Mouse (Mus musculus) neutrophil, adult 5-6 weeks (primary cell): Measurements from ENCODE around the gene Lcn9. TPM values are rescaled to one million over a fixed set of nuclear protein-coding genes. Genes with fewer than 3 reads are reported as not detected.

Experiments used
- ATAC-seq: fragments of 151-379, 151-347 bp; 2 replicates; pipeline ENCODE4 v1.8.0; 2017; ENCODE audit warnings: mild to moderate bottlenecking, moderate TSS enrichment; ENCODE audit not compliant: insufficient number of reproducible peaks, poor library complexity, low FRiP score, severe bottlenecking; ENCODE audit errors: extremely low read depth
- total RNA-seq: library from RNA; stranded (forward); fragments of 200-1000 nt; gene quantifications from 2 replicates; pipeline ENCODE4 v1.2.3, GENCODE M21; 2017

Gene Lcn9
- total RNA-seq, 1 experiment from 2014 or later, result not detected

GRCm38 (mm10) chr2:25842758-25843157 is 19.8 kb downstream of the Lcn9 start:
- no peak for ATAC-seq

GRCm38 (mm10) chr2:25844097-25844496 is 21.1 kb downstream of the Lcn9 start:
- ATAC-seq, result no peak

- no peak for ATAC-seq
Measured at GRCm38 (mm10) chr2:25846516-25846915, 23.6 kb downstream of the Lcn9 start.

- ATAC-seq, result no peak
Measured at GRCm38 (mm10) chr2:25847226-25847625, 24.3 kb downstream of the Lcn9 start, which contains the start of gene Sohlh1. Sohlh1 (minus strand) TSS chr2:25847248.

GRCm38 (mm10) chr2:25850330-25850729 is 27.4 kb downstream of the Lcn9 start:
- no peak for ATAC-seq

GRCm38 (mm10) chr2:25852626-25853025 is 29.7 kb downstream of the Lcn9 start:
- no peak for ATAC-seq

- ATAC-seq, result no peak
Measured at GRCm38 (mm10) chr2:25853998-25854397, 31.0 kb downstream of the Lcn9 start.

- ATAC-seq, result no peak
Measured at GRCm38 (mm10) chr2:25859891-25860290, 36.9 kb downstream of the Lcn9 start.

- ATAC-seq, result no peak
Measured at GRCm38 (mm10) chr2:25862038-25862437, 39.1 kb downstream of the Lcn9 start.

GRCm38 (mm10) chr2:25862696-25863270 is 39.8 kb downstream of the Lcn9 start:
- no peak for ATAC-seq

- no peak for ATAC-seq
Measured at GRCm38 (mm10) chr2:25863337-25864131, 40.6 kb downstream of the Lcn9 start, which contains the start of gene Kcnt1. Kcnt1 (plus strand) TSS chr2:25863734.

- no peak for ATAC-seq
Measured at GRCm38 (mm10) chr2:25864230-25864629, 41.3 kb downstream of the Lcn9 start.

- no peak for ATAC-seq
Measured at GRCm38 (mm10) chr2:25865412-25865811, 42.5 kb downstream of the Lcn9 start.

- ATAC-seq, result no peak
Measured at GRCm38 (mm10) chr2:25866656-25867055, 43.7 kb downstream of the Lcn9 start.

Other genes with a start within 250 kb of the Lcn9 start
- gene Mamdc4, start 248.3 kb upstream of the Lcn9 start, total RNA-seq, result 4.5 and 5.4 TPM in 2 replicates
- gene Phpt1, start 247.9 kb upstream of the Lcn9 start, total RNA-seq, result 0.61 and 1.5 TPM in 2 replicates
- gene Ajm1, start 241.4 kb upstream of the Lcn9 start, total RNA-seq, result 0.25 TPM in 1 of 2 replicates, not detected in the other
- 44.4 and 65.6 TPM in 2 replicates for gene Rabl6, start 214.6 kb upstream of the Lcn9 start, total RNA-seq
- not detected in 2 replicates for gene Ccdc183, start 205.5 kb upstream of the Lcn9 start, total RNA-seq
- gene Tmem141, start 201.1 kb upstream of the Lcn9 start, total RNA-seq, result 1.2 and 2.0 TPM in 2 replicates
- gene Fcna, start 195.1 kb upstream of the Lcn9 start, total RNA-seq, result not detected in 2 replicates
- gene Lcn8, start 170.0 kb upstream of the Lcn9 start, total RNA-seq, result not detected in 2 replicates
- not detected in 2 replicates for gene Lcn5, start 165.2 kb upstream of the Lcn9 start, total RNA-seq
- gene Lcn6, start 146.4 kb upstream of the Lcn9 start, total RNA-seq, result not detected in 2 replicates
- gene Lcn10, start 140.4 kb upstream of the Lcn9 start, total RNA-seq, result not detected in 2 replicates
- not detected in 2 replicates for gene Obp2a, start 123.1 kb upstream of the Lcn9 start, total RNA-seq
- gene Bmyc, start 116.4 kb upstream of the Lcn9 start, total RNA-seq, result 10.3 and 14.4 TPM in 2 replicates
- not detected in 2 replicates for gene Obp2b, start 86.1 kb upstream of the Lcn9 start, total RNA-seq
- not detected in 2 replicates for gene Lcn3, start 57.6 kb upstream of the Lcn9 start, total RNA-seq
- not detected in 2 replicates for gene Lcn11, start 46.1 kb upstream of the Lcn9 start, total RNA-seq
- not detected in 2 replicates for gene Gm13539, start 40.9 kb upstream of the Lcn9 start, total RNA-seq
- not detected in 2 replicates for gene Glt6d1, start 7.3 kb upstream of the Lcn9 start, total RNA-seq
- not detected in 2 replicates for gene Sohlh1, start 24.1 kb downstream of the Lcn9 start, total RNA-seq
- gene Kcnt1, start 40.6 kb downstream of the Lcn9 start, total RNA-seq, result not detected in 2 replicates
- 17.0 and 21.6 TPM in 2 replicates for gene Camsap1, start 160.1 kb downstream of the Lcn9 start, total RNA-seq
- 32.2 and 33.3 TPM in 2 replicates for gene Ubac1, start 198.6 kb downstream of the Lcn9 start, total RNA-seq